Mouse (Mus musculus): ENCODE measurements around the gene Ppp4r3a. TPM values are rescaled to one million over a fixed set of nuclear protein-coding genes. Genes with fewer than 3 reads are reported as not detected.
"Not testable (repeated sequence)": the region's sequence is repeated elsewhere in the genome, so short reads cannot be mapped to it uniquely, and the experiment has no call there.

Ppp4r3a gene
- polyA plus RNA-seq, 1 experiment from 2014 or later: 39.9 TPM

- Histone ChIP-seq H3K4me3 (replicated peaks) (no peak overlapping the region), H3K9me3 (no peaks in the 10 kb centered on the region), H3K27me3 (replicated peaks) (no peaks in the 10 kb centered on the region), H3K36me3 (no peaks in the 10 kb centered on the region), H3K9ac (no peak overlapping the region), H3K4me1 (peaks cover 64% of the 10 kb centered on the region), H3K4me2 (no peak overlapping the region), H3K27ac (peak overlapping the region; percentile 59; the same call in 1 of the 2 replicates)
- 57% methylated on average over 5 of the region's 5 CpGs for WGBS
- ATAC-seq (ENCODE audit: insufficient read depth, low FRiP score, low read depth): no peak
Observed at GRCm38 (mm10) chr12:101019031-101019430, 64.5 kb downstream of the Ppp4r3a start.

- Histone ChIP-seq H3K27ac (peak overlapping the region; percentile 59), H3K4me3 (replicated peaks) (peak overlapping the region; percentile 10; the same call in 1 of the 2 replicates), H3K36me3 (no peaks in the 10 kb centered on the region), H3K27me3 (replicated peaks) (no peaks in the 10 kb centered on the region), H3K4me2 (peak overlapping the region; percentile 24), H3K9me3 (no peaks in the 10 kb centered on the region), H3K9ac (no peak overlapping the region), H3K4me1 (peaks cover 62% of the 10 kb centered on the region)
- ATAC-seq (ENCODE audit: insufficient read depth, low FRiP score, low read depth): peak; percentile 24; the same call in 1 of the 2 replicates
- WGBS: 14% methylated on average over 6 of the region's 6 CpGs
Observed at GRCm38 (mm10) chr12:101017971-101018371, 65.5 kb downstream of the Ppp4r3a start.

- no peaks in the 10 kb centered on the region for H3K9me3 ChIP-seq
- H3K36me3 ChIP-seq: no peaks in the 10 kb centered on the region
- no peaks in the 10 kb centered on the region for H3K27me3 ChIP-seq (replicated peaks)
- no peak overlapping the region for H3K9ac ChIP-seq
- ATAC-seq (ENCODE audit: insufficient read depth, low FRiP score, low read depth): no peak
- H3K27ac ChIP-seq: peak overlapping the region; percentile 67
- H3K4me3 ChIP-seq (replicated peaks): no peak overlapping the region
- no peak overlapping the region for H3K4me2 ChIP-seq
- peaks cover 68% of the 10 kb centered on the region for H3K4me1 ChIP-seq
- 34% methylated on average over 5 of the region's 5 CpGs for WGBS
Observed at GRCm38 (mm10) chr12:101016412-101016928, 67.0 kb downstream of the Ppp4r3a start.

- no peak for ATAC-seq (ENCODE audit: insufficient read depth, low FRiP score, low read depth)
- 49% methylated on average over 4 of the region's 4 CpGs for WGBS
- Histone ChIP-seq H3K9me3 (no peaks in the 10 kb centered on the region), H3K4me1 (peaks cover 68% of the 10 kb centered on the region), H3K27ac (peak overlapping the region; percentile 67), H3K27me3 (replicated peaks) (no peaks in the 10 kb centered on the region), H3K4me3 (replicated peaks) (no peak overlapping the region), H3K9ac (no peak overlapping the region), H3K4me2 (no peak overlapping the region), H3K36me3 (no peaks in the 10 kb centered on the region)
Observed at GRCm38 (mm10) chr12:101015926-101016325, 67.6 kb downstream of the Ppp4r3a start.

GRCm38 (mm10) chr12:101015165-101015560 lies 68.3 kb downstream of the Ppp4r3a start:
- peak overlapping the region; percentile 67 for H3K27ac ChIP-seq
- H3K27me3 ChIP-seq (replicated peaks): no peaks in the 10 kb centered on the region
- no peaks in the 10 kb centered on the region for H3K9me3 ChIP-seq
- H3K4me3 ChIP-seq (replicated peaks): no peak overlapping the region
- no peaks in the 10 kb centered on the region for H3K36me3 ChIP-seq
- no peak overlapping the region for H3K4me2 ChIP-seq
- no peak overlapping the region for H3K9ac ChIP-seq
- WGBS: 75% methylated on average over 11 of the region's 11 CpGs
- ATAC-seq (ENCODE audit: insufficient read depth, low FRiP score, low read depth): no peak
- H3K4me1 ChIP-seq: peaks cover 70% of the 10 kb centered on the region

GRCm38 (mm10) chr12:101014549-101015164 lies 68.8 kb downstream of the Ppp4r3a start:
- peak overlapping the region; percentile 67 for H3K27ac ChIP-seq
- WGBS: 59% methylated on average over 10 of the region's 10 CpGs
- no peak overlapping the region for H3K4me3 ChIP-seq (replicated peaks)
- H3K4me1 ChIP-seq: peaks cover 69% of the 10 kb centered on the region
- no peak overlapping the region for H3K9ac ChIP-seq
- H3K36me3 ChIP-seq: no peaks in the 10 kb centered on the region
- H3K9me3 ChIP-seq: no peaks in the 10 kb centered on the region
- ATAC-seq (ENCODE audit: insufficient read depth, low FRiP score, low read depth): no peak
- H3K4me2 ChIP-seq: no peak overlapping the region
- no peaks in the 10 kb centered on the region for H3K27me3 ChIP-seq (replicated peaks)

GRCm38 (mm10) chr12:101013668-101014067 lies 69.8 kb downstream of the Ppp4r3a start:
- not testable (repeated sequence) for H3K4me2 ChIP-seq; ATAC-seq (ENCODE audit: insufficient read depth, low FRiP score, low read depth); H3K4me3 ChIP-seq (replicated peaks); H3K36me3 ChIP-seq; H3K27me3 ChIP-seq (replicated peaks); H3K9me3 ChIP-seq; H3K9ac ChIP-seq
- 0 out of 2 replicates have a peak overlapping the region, but pooled peaks have one; percentile 67 for H3K27ac ChIP-seq
- H3K4me1 ChIP-seq: peaks cover 67% of the 10 kb centered on the region
- 90% methylated on average over 9 of the region's 9 CpGs for WGBS

GRCm38 (mm10) chr12:101013078-101013665 lies 70.3 kb downstream of the Ppp4r3a start:
- Histone ChIP-seq H3K9me3 (no peaks in the 10 kb centered on the region), H3K4me2 (no peak overlapping the region), H3K4me3 (replicated peaks) (no peak overlapping the region), H3K4me1 (peaks cover 67% of the 10 kb centered on the region), H3K27ac (peak overlapping the region; percentile 17; the same call in 1 of the 2 replicates), H3K27me3 (replicated peaks) (no peaks in the 10 kb centered on the region), H3K36me3 (no peaks in the 10 kb centered on the region), H3K9ac (no peak overlapping the region)
- no peak for ATAC-seq (ENCODE audit: insufficient read depth, low FRiP score, low read depth)
- 61% methylated on average over 8 of the region's 8 CpGs for WGBS

GRCm38 (mm10) chr12:101012197-101013077 lies 71.1 kb downstream of the Ppp4r3a start:
- H3K9me3 ChIP-seq: no peaks in the 10 kb centered on the region
- H3K36me3 ChIP-seq: no peaks in the 10 kb centered on the region
- H3K4me2 ChIP-seq: 0 out of 2 replicates have a peak overlapping the region, but pooled peaks have one; percentile 1
- H3K27ac ChIP-seq: peak overlapping the region; percentile 17; the same call in 1 of the 2 replicates
- no peaks in the 10 kb centered on the region for H3K27me3 ChIP-seq (replicated peaks)
- no peak for ATAC-seq (ENCODE audit: insufficient read depth, low FRiP score, low read depth)
- 33% methylated on average over 17 of the region's 17 CpGs for WGBS
- H3K4me1 ChIP-seq: peaks cover 67% of the 10 kb centered on the region
- no peak overlapping the region for H3K4me3 ChIP-seq (replicated peaks)
- no peak overlapping the region for H3K9ac ChIP-seq

- no peak overlapping the region for H3K9ac ChIP-seq
- ATAC-seq (ENCODE audit: insufficient read depth, low FRiP score, low read depth): no peak
- peaks cover 55% of the 10 kb centered on the region for H3K4me1 ChIP-seq
- peak overlapping the region; percentile 65 for H3K27ac ChIP-seq
- no peak overlapping the region for H3K4me2 ChIP-seq
- no peaks in the 10 kb centered on the region for H3K9me3 ChIP-seq
- H3K27me3 ChIP-seq (replicated peaks): no peaks in the 10 kb centered on the region
- 79% methylated on average over 7 of the region's 7 CpGs for WGBS
- no peaks in the 10 kb centered on the region for H3K36me3 ChIP-seq
- no peak overlapping the region for H3K4me3 ChIP-seq (replicated peaks)
Observed at GRCm38 (mm10) chr12:101011017-101011416, 72.5 kb downstream of the Ppp4r3a start.

GRCm38 (mm10) chr12:101010148-101010920 lies 73.2 kb downstream of the Ppp4r3a start:
- no peaks in the 10 kb centered on the region for H3K36me3 ChIP-seq
- ATAC-seq (ENCODE audit: insufficient read depth, low FRiP score, low read depth): peak; percentile 71
- H3K4me3 ChIP-seq (replicated peaks): no peak overlapping the region
- 56% methylated on average over 10 of the region's 10 CpGs for WGBS
- H3K9me3 ChIP-seq: no peaks in the 10 kb centered on the region
- H3K4me2 ChIP-seq: no peak overlapping the region
- no peak overlapping the region for H3K9ac ChIP-seq
- peak overlapping the region; percentile 65 for H3K27ac ChIP-seq
- H3K27me3 ChIP-seq (replicated peaks): no peaks in the 10 kb centered on the region
- H3K4me1 ChIP-seq: peaks cover 48% of the 10 kb centered on the region
